ENCODE assay signal across 24 mouse cellular contexts in the genomic region with DNA sequence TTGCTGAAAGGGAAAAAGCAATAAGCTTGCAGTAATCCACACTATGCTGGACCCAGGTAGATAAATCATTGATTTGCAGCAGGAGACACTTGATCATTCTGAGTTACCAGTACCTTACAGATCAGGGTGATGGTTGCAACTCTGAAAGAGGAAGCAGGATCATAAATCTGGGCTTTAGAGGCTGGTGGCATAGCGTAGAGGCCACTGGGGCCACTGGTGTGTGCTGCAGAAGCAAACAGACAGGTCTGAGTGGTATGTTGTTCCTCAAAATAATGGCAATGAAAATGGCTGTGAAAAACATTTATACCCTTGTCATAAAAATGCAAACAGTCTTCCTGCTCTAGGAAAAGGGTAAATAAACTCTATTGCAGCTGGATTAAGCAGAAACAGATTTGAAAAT. TPM values are rescaled to one million over a fixed set of nuclear protein-coding genes. Genes with fewer than 3 reads are reported as not detected.
DNase-seq lines count a peak whose midpoint lies in the region; ATAC-seq and TF ChIP-seq lines count a peak whose summit lies in the region.
"Had no signal": no experiment of that assay in that cellular context is flagged by ENCODE, and none has a peak within 500 bp of the region (broad histone marks: within the 10 kb centered on the region; RNA-seq: fewer than 3 reads in every experiment).

No protein-coding gene starts in this region.

- H3K27me3 ChIP-seq in neural tube, embryonic 14.5 days (ENCODE audit: control insufficient read depth, insufficient read depth, low read length) = peaks cover 3% of the 10 kb centered on the region; the same call in 1 of the 2 replicates
- no peaks in the 10 kb centered on the region for H3K27me3 ChIP-seq in cerebellum, adult 2 months (ENCODE audit: control insufficient read depth, insufficient read depth, low read length)
- H3K27me3 ChIP-seq: CH12.LX had no signal

- intact Hi-C loops in gastrocnemius, postnatal 36 days (cut with DNase I) = no loop called here

- TF ChIP-seq POLR2A in cerebellum, adult 2 months (IDR thresholded peaks at IDR 0.05; ENCODE audit: borderline replicate concordance, insufficient read depth, low read length) = no peak

- H3K9me3 ChIP-seq in neural tube, embryonic 14.5 days (ENCODE audit: control insufficient read depth, low read length) = no peaks in the 10 kb centered on the region
- H3K9me3 ChIP-seq: G1E had no signal

- TF ChIP-seq CTCF in cerebellum, adult 2 months (IDR thresholded peaks at IDR 0.05; ENCODE audit: borderline replicate concordance, insufficient read depth, low read depth, low read length) = no peak

- H3K4me2 ChIP-seq in neural tube, embryonic 14.5 days (ENCODE audit: low read depth, low read length) = no peak overlapping the region

- 36% methylated on average over 1 of the region's 1 CpGs for WGBS in neural tube, embryonic 14.5 days
- WGBS in cerebellum, adult 2 months = 96% methylated on average over 1 of the region's 1 CpGs

- no peaks in the 10 kb centered on the region for H3K4me1 ChIP-seq in neural tube, embryonic 14.5 days (ENCODE audit: control insufficient read depth, insufficient read depth, low read length)
- H3K4me1 ChIP-seq in cerebellum, adult 2 months (ENCODE audit: control insufficient read depth, insufficient read depth, low read length) = peaks cover 4% of the 10 kb centered on the region

- no peaks in the 10 kb centered on the region for H3K36me3 ChIP-seq in neural tube, embryonic 14.5 days (ENCODE audit: control insufficient read depth, insufficient read depth, low read length)
- H3K36me3 ChIP-seq: G1E had no signal

- peak; percentile 28; the same call in 1 of the 2 replicates for ATAC-seq in neural tube, embryonic 14.5 days (ENCODE audit: low read depth)
- peak; percentile 50 for ATAC-seq in common myeloid progenitor, adult 5-6 weeks (replicated peaks; ENCODE audit: low read depth, poor library complexity, severe bottlenecking)
- ATAC-seq in hematopoietic stem cell, adult 5-6 weeks (replicated peaks in 1 of 2; ENCODE audit: insufficient read depth in 1 of 2, low FRiP score in 2 of 2, low TSS enrichment in 1 of 2, low read depth in 1 of 2, poor library complexity in 2 of 2, severe bottlenecking in 2 of 2) = peak; percentile 51 to 82; a peak in 3 of 4 replicates
- 0 out of 2 replicates have a peak, but pooled peaks have one; percentile 37 for ATAC-seq in megakaryocyte progenitor cell, adult 5-6 weeks (replicated peaks; ENCODE audit: poor library complexity)
- ATAC-seq: activated CD4-positive, CD25-positive, alpha-beta regulatory T cell, adult 4 months; CD4-positive, CD25-positive, alpha-beta regulatory T cell, adult 4 months; Patski had no signal

- H3K4me3 ChIP-seq in neural tube, embryonic 14.5 days (ENCODE audit: low read depth, low read length) = no peak overlapping the region
- H3K4me3 ChIP-seq in cerebellum, adult 2 months (replicated peaks; ENCODE audit: insufficient read depth, low read depth, low read length) = no peak overlapping the region

- 0 out of 2 replicates have a peak overlapping the region, but pooled peaks have one; percentile 18 for H3K27ac ChIP-seq in neural tube, embryonic 14.5 days (ENCODE audit: low read depth, low read length)
- no peak overlapping the region for H3K27ac ChIP-seq in cerebellum, adult 2 months (ENCODE audit: insufficient read depth, low read length)

- DNase-seq in neural tube, embryonic 10.5 days (ENCODE audit: extremely low spot score, low spot score) = no peak
- DNase-seq in retina, embryonic 14.5 days (ENCODE audit: low spot score) = no peak
- no peak for DNase-seq in gastrocnemius, postnatal 36 days
- no peak for DNase-seq in cerebellum, adult 2 months
- DNase-seq: adrenal gland, adult 2 months; adrenal gland, adult 8-10 months; adrenal gland, postnatal 10 days; adrenal gland, postnatal 14 days; adrenal gland, postnatal 25 days; adrenal gland, postnatal 36 days; B cell, adult 2 months; cerebellum, adult 11 months; cerebellum, adult 11-12 months had no signal

- H3K9ac ChIP-seq in neural tube, embryonic 14.5 days (replicated peaks; ENCODE audit: low read depth, low read length) = no peak overlapping the region

RNA-seq across cellular contexts. Expression of gene Rai2, which starts 9.4 kb away (rescaled TPM):
- polyA plus RNA-seq in neural tube, embryonic 14.5 days (2014; fragmentation: Nextera tagmentation; extraction: Ambion mirVana) = 22.2 and 22.7 TPM in 2 replicates
- not detected in 2 replicates for total RNA-seq in common myeloid progenitor, adult 5-6 weeks (2017)
- total RNA-seq in hematopoietic stem cell, adult 5-6 weeks (2017) = 0.40 TPM in 1 of 2 replicates, not detected in the other
- total RNA-seq in megakaryocyte progenitor cell, adult 5-6 weeks (2015) = 0.10 TPM in 1 of 2 replicates, not detected in the other
- total RNA-seq in megakaryocyte progenitor cell, adult 5-6 weeks (2017) = not detected in 2 replicates
- 10 to 100 TPM; 18.6 to 25.5 TPM for total RNA-seq in gastrocnemius, postnatal 36 days (2021)
- polyA plus RNA-seq in cerebellum, adult 2 months (2012; rRNA removed) = 8.1 and 8.8 TPM in 2 replicates
- total RNA-seq: CH12.LX, ES-E14, MEL had no signal
- polyA plus RNA-seq: CD4-positive, CD25-positive, alpha-beta regulatory T cell, adult 4 months; G1E; Patski had no signal

Comparison
In these comparisons a context has a peak if more than half of its experiments do, and no peak if none do; other contexts are left out.
1. RNA of gene Rai2, which starts 9.4 kb away (total RNA-seq): 18.6 to 25.5 TPM in gastrocnemius, postnatal 36 days; 0.40 TPM in hematopoietic stem cell, adult 5-6 weeks, 0.10 TPM in megakaryocyte progenitor cell, adult 5-6 weeks and not detected in common myeloid progenitor, adult 5-6 weeks; every median in the first group is over 10 times any median in the second.
2. Peak in every context shown above with its lines, with median percentiles within 50 percentile points of each other: ATAC-seq.